Mouse (Mus musculus) c-Kit-negative CD71-positive TER-119-positive erythroid progenitor cells, embryonic 14.5 days (primary cell): ENCODE data around the gene Gm1043.

Experiments used
- DNase-seq: peaks from one replicate; pipeline ENCODE4 v3.0.0-alpha.2; 2013; ENCODE audit warnings: low read depth, low spot score

The Gm1043 gene

GRCm38 (mm10) chr5:37109280-37109849, 24.2 kb downstream of the Gm1043 start:
- DNase-seq: no peak

GRCm38 (mm10) chr5:37112389-37112788, 27.2 kb downstream of the Gm1043 start:
- no peak for DNase-seq

- DNase-seq: no peak
These were observed 32.0 kb downstream of the Gm1043 start for GRCm38 (mm10) chr5:37117126-37117525.

GRCm38 (mm10) chr5:37118242-37118641, 33.1 kb downstream of the Gm1043 start:
- no peak for DNase-seq

- DNase-seq: no peak
These were observed 36.1 kb downstream of the Gm1043 start for GRCm38 (mm10) chr5:37121186-37121680.

- DNase-seq: no peak
These were observed 46.7 kb downstream of the Gm1043 start for GRCm38 (mm10) chr5:37131841-37132240.

- no peak for DNase-seq
These were observed 56.6 kb downstream of the Gm1043 start for GRCm38 (mm10) chr5:37141745-37142144.

GRCm38 (mm10) chr5:37147536-37147935, 62.4 kb downstream of the Gm1043 start:
- DNase-seq: peak; percentile 9

GRCm38 (mm10) chr5:37150650-37151049, 65.5 kb downstream of the Gm1043 start:
- no peak for DNase-seq

GRCm38 (mm10) chr5:37154472-37154871, 69.3 kb downstream of the Gm1043 start:
- DNase-seq: no peak

- no peak for DNase-seq
These were observed 73.2 kb downstream of the Gm1043 start for GRCm38 (mm10) chr5:37158408-37158807.

GRCm38 (mm10) chr5:37162871-37163781, 78.0 kb downstream of the Gm1043 start:
- no peak for DNase-seq

GRCm38 (mm10) chr5:37176466-37176865, 91.3 kb downstream of the Gm1043 start:
- DNase-seq: no peak

GRCm38 (mm10) chr5:37177061-37177460, 91.9 kb downstream of the Gm1043 start:
- DNase-seq: no peak

GRCm38 (mm10) chr5:37178811-37179210, 93.6 kb downstream of the Gm1043 start:
- no peak for DNase-seq

GRCm38 (mm10) chr5:37179872-37180271, 94.7 kb downstream of the Gm1043 start:
- DNase-seq: no peak

- no peak for DNase-seq
These were observed 95.5 kb downstream of the Gm1043 start for GRCm38 (mm10) chr5:37180624-37181023.

- DNase-seq: no peak
These were observed 99.4 kb downstream of the Gm1043 start for GRCm38 (mm10) chr5:37184605-37185004.

- no peak for DNase-seq
These were observed 105.2 kb downstream of the Gm1043 start for GRCm38 (mm10) chr5:37190378-37190777.

- DNase-seq: no peak
These were observed 111.0 kb downstream of the Gm1043 start for GRCm38 (mm10) chr5:37196196-37196595.

GRCm38 (mm10) chr5:37196666-37197250, 111.6 kb downstream of the Gm1043 start:
- DNase-seq: no peak

- DNase-seq: no peak
These were observed 112.3 kb downstream of the Gm1043 start for GRCm38 (mm10) chr5:37197423-37197822.
